In the genomic region with DNA sequence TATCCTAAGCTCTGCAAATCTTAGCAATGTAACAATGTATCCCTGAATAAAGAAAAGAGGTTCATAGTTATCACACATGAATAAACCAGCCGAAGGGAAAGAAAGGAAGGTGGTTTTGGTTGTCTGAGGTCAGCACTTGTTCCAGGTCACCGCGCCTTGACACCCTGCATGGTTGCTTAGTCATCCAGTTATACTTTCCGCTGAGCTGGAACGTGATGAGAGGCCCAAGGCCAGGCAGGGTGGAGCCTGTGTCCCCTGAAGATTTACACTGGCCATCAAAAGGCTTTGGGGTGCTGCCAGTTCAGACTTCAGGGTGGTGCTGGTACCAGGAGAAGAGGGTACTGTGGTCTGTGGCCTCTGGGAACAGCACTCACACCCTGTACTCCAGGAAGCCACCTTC, we compare ENCODE assay signal across 25 mouse cellular contexts.
DNase-seq lines count a peak whose midpoint lies in the region; ATAC-seq and TF ChIP-seq lines count a peak whose summit lies in the region.
"Had no signal": no experiment of that assay in that cellular context is flagged by ENCODE, and none has a peak within 500 bp of the region (broad histone marks: within the 10 kb centered on the region; RNA-seq: fewer than 3 reads in every experiment).

No protein-coding gene starts in this region.

- DNase-seq in midbrain, embryonic 11.5 days (ENCODE audit: low spot score, missing footprints) = peak; percentile 71
- DNase-seq in midbrain, postnatal 0 days (ENCODE audit: low spot score) = no peak
- DNase-seq in kidney, adult 18-20 months = peak; percentile 38
- DNase-seq in kidney, postnatal 4 days = peak; percentile 53 to 61
- no peak for DNase-seq in left cerebral cortex, adult 18-20 months (ENCODE audit: low spot score in 2 of 2)
- DNase-seq in layer of hippocampus, postnatal 36 days = no peak
- no peak for DNase-seq in liver, embryonic 11.5 days (ENCODE audit: low spot score)
- DNase-seq: cerebellum, adult 11 months; cerebellum, postnatal 10 days; gastrocnemius, postnatal 25 days; heart, adult 18-20 months; heart, postnatal 10 days; liver, embryonic 13.5 days; lung, embryonic 14.5 days; retina, postnatal 1 day; right cerebral cortex, postnatal 25 days; spleen, adult 18-20 months had no signal

- H3K9me3 ChIP-seq in midbrain, embryonic 11.5 days (ENCODE audit: control insufficient read depth, low read length) = no peaks in the 10 kb centered on the region
- H3K9me3 ChIP-seq in midbrain, postnatal 0 days (ENCODE audit: low read length) = no peaks in the 10 kb centered on the region
- no peaks in the 10 kb centered on the region for H3K9me3 ChIP-seq in kidney, embryonic 16.5 days (ENCODE audit: low read length)
- no peaks in the 10 kb centered on the region; the same call in 1 of the 2 replicates for H3K9me3 ChIP-seq in liver, embryonic 11.5 days (ENCODE audit: control insufficient read depth, low read length)
- H3K9me3 ChIP-seq: heart, embryonic 12.5 days; limb, embryonic 12.5 days; midbrain, embryonic 13.5 days had no signal

- H3K4me2 ChIP-seq in midbrain, embryonic 11.5 days = no peak overlapping the region
- H3K4me2 ChIP-seq in midbrain, postnatal 0 days (ENCODE audit: low read depth, low read length, poor library complexity, severe bottlenecking) = no peak overlapping the region
- H3K4me2 ChIP-seq in kidney, embryonic 16.5 days (replicated peaks; ENCODE audit: low read depth, low read length) = no peak overlapping the region
- H3K4me2 ChIP-seq in liver, embryonic 11.5 days = no peak overlapping the region
- H3K4me2 ChIP-seq: heart, embryonic 12.5 days; limb, embryonic 12.5 days; liver, embryonic 13.5 days; lung, embryonic 14.5 days; midbrain, embryonic 13.5 days had no signal

- no peak for TF ChIP-seq CTCF in midbrain, postnatal 0 days (IDR thresholded peaks at IDR 0.05)

- no peaks in the 10 kb centered on the region for H3K27me3 ChIP-seq in midbrain, embryonic 11.5 days (ENCODE audit: control insufficient read depth, insufficient read depth, low read length)
- H3K27me3 ChIP-seq in midbrain, postnatal 0 days (ENCODE audit: insufficient read depth, low read length) = no peaks in the 10 kb centered on the region
- H3K27me3 ChIP-seq in kidney, embryonic 16.5 days (ENCODE audit: insufficient read depth, low read length) = no peaks in the 10 kb centered on the region
- no peaks in the 10 kb centered on the region for H3K27me3 ChIP-seq in liver, embryonic 11.5 days (replicated peaks; ENCODE audit: control insufficient read depth, insufficient read depth, low read length)
- H3K27me3 ChIP-seq: heart, embryonic 12.5 days; limb, embryonic 12.5 days; liver, embryonic 13.5 days; midbrain, embryonic 13.5 days had no signal

- no peak overlapping the region for H3K4me3 ChIP-seq in midbrain, embryonic 11.5 days (ENCODE audit: low read depth, low read length)
- H3K4me3 ChIP-seq in midbrain, postnatal 0 days (ENCODE audit: low read depth, low read length) = no peak overlapping the region
- no peak overlapping the region for H3K4me3 ChIP-seq in kidney, embryonic 16.5 days (ENCODE audit: low read length)
- no peak overlapping the region for H3K4me3 ChIP-seq in liver, embryonic 11.5 days (ENCODE audit: low read depth, low read length)
- H3K4me3 ChIP-seq: embryonic facial prominence, embryonic 10.5 days; heart, embryonic 12.5 days; limb, embryonic 12.5 days; liver, embryonic 13.5 days; midbrain, embryonic 13.5 days had no signal

- no peak overlapping the region for H3K9ac ChIP-seq in midbrain, embryonic 11.5 days (ENCODE audit: low read length)
- H3K9ac ChIP-seq in midbrain, postnatal 0 days (replicated peaks; ENCODE audit: low read length, poor library complexity, severe bottlenecking) = no peak overlapping the region
- no peak overlapping the region for H3K9ac ChIP-seq in kidney, embryonic 16.5 days (replicated peaks; ENCODE audit: low read length)
- no peak overlapping the region for H3K9ac ChIP-seq in liver, embryonic 11.5 days (ENCODE audit: low read depth, low read length)
- H3K9ac ChIP-seq: heart, embryonic 12.5 days; limb, embryonic 12.5 days; liver, embryonic 13.5 days; lung, embryonic 14.5 days; midbrain, embryonic 13.5 days had no signal

- whole genome bisulfite sequencing in midbrain, embryonic 11.5 days = 62% methylated on average over 5 of the region's 5 CpGs
- 64% methylated on average over 5 of the region's 5 CpGs for WGBS in midbrain, postnatal 0 days
- WGBS in kidney, embryonic 16.5 days = 39% methylated on average over 5 of the region's 5 CpGs
- 77% methylated on average over 5 of the region's 5 CpGs for WGBS in liver, embryonic 11.5 days

- no peak for ATAC-seq in midbrain, embryonic 11.5 days (ENCODE audit: low FRiP score)
- ATAC-seq in midbrain, postnatal 0 days (ENCODE audit: low FRiP score) = no peak
- ATAC-seq in kidney, embryonic 16.5 days (ENCODE audit: low FRiP score, low TSS enrichment) = peak; percentile 80
- no peak for ATAC-seq in liver, embryonic 11.5 days (replicated peaks; ENCODE audit: low FRiP score)
- ATAC-seq: CD4-positive, CD25-positive, alpha-beta regulatory T cell, adult 4 months; forebrain, embryonic 16.5 days; intestine, postnatal 0 days; midbrain, embryonic 13.5 days had no signal

- H3K4me1 ChIP-seq in midbrain, embryonic 11.5 days (ENCODE audit: control insufficient read depth, insufficient read depth, low read length) = no peaks in the 10 kb centered on the region
- no peaks in the 10 kb centered on the region for H3K4me1 ChIP-seq in midbrain, postnatal 0 days (ENCODE audit: insufficient read depth, low read length)
- H3K4me1 ChIP-seq in kidney, embryonic 16.5 days (ENCODE audit: insufficient read depth, low read length) = peaks cover 7% of the 10 kb centered on the region
- no peaks in the 10 kb centered on the region for H3K4me1 ChIP-seq in liver, embryonic 11.5 days (replicated peaks; ENCODE audit: control insufficient read depth, insufficient read depth, low read length)
- H3K4me1 ChIP-seq: embryonic facial prominence, embryonic 10.5 days; heart, embryonic 12.5 days; limb, embryonic 12.5 days; liver, embryonic 13.5 days; midbrain, embryonic 13.5 days had no signal

- no peaks in the 10 kb centered on the region for H3K36me3 ChIP-seq in midbrain, embryonic 11.5 days (ENCODE audit: control insufficient read depth, insufficient read depth, low read length)
- H3K36me3 ChIP-seq in midbrain, postnatal 0 days (ENCODE audit: insufficient read depth, low read length) = no peaks in the 10 kb centered on the region
- no peaks in the 10 kb centered on the region for H3K36me3 ChIP-seq in kidney, embryonic 16.5 days (ENCODE audit: insufficient read depth, low read length)
- no peaks in the 10 kb centered on the region for H3K36me3 ChIP-seq in liver, embryonic 11.5 days (ENCODE audit: control insufficient read depth, insufficient read depth, low read length)
- H3K36me3 ChIP-seq: embryonic facial prominence, embryonic 10.5 days; heart, embryonic 12.5 days; limb, embryonic 12.5 days; liver, embryonic 13.5 days; midbrain, embryonic 13.5 days had no signal

- H3K27ac ChIP-seq in midbrain, embryonic 11.5 days (ENCODE audit: low read depth, low read length) = no peak overlapping the region
- no peak overlapping the region for H3K27ac ChIP-seq in midbrain, postnatal 0 days (ENCODE audit: low read depth, low read length)
- 0 out of 2 replicates have a peak overlapping the region, but pooled peaks have one; percentile 25 for H3K27ac ChIP-seq in kidney, embryonic 16.5 days (ENCODE audit: low read length)
- H3K27ac ChIP-seq in liver, embryonic 11.5 days (ENCODE audit: low read depth, low read length) = no peak overlapping the region
- H3K27ac ChIP-seq: embryonic facial prominence, embryonic 10.5 days; limb, embryonic 12.5 days; liver, embryonic 13.5 days; midbrain, embryonic 13.5 days had no signal

Comparison
In these comparisons a context has a peak if more than half of its experiments do, and no peak if none do; other contexts are left out.
1. DNase-seq: peak in midbrain, embryonic 11.5 days (single experiment), kidney, adult 18-20 months (single experiment) and kidney, postnatal 4 days (2 of 2); none in midbrain, postnatal 0 days (single experiment), left cerebral cortex, adult 18-20 months (0 of 2), layer of hippocampus, postnatal 36 days (0 of 2) and liver, embryonic 11.5 days (single experiment).